Mouse (Mus musculus): ENCODE measurements around the gene Siae.

The Siae gene

DNA sequence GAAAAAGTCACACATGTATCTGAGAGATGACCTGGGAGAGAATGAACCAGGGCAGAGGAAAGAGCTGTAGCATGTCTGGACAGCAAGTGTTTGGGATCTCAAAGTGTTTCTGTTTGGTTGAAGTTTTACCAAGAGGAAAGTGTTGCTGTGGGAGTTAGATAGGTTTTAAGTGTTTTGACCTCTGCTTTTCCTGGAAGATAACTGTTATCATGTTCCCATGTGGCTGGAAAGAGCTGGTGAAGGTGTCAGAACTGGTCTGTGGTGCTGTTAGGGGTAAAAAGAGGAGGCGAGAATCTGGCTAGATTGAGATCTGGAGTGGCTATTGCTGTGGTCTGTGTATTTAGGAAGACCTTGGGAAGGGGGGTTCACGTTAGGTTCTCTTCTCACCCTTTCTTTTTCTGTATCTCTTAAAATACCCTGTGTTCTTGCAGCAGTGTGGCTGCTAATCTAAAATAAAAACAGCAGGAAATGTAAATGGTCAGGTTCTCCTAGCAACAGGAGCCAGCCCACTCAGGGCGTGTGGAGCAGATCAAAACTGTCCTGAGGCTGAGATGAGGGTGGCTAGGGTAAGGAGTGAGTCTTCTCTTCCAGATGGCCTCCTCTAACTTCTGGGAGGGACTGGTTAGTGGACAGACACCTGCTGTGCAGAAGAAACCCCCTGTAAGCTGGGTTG, 16.8 kb downstream of the Siae start:
- no peak for DNase-seq

DNA sequence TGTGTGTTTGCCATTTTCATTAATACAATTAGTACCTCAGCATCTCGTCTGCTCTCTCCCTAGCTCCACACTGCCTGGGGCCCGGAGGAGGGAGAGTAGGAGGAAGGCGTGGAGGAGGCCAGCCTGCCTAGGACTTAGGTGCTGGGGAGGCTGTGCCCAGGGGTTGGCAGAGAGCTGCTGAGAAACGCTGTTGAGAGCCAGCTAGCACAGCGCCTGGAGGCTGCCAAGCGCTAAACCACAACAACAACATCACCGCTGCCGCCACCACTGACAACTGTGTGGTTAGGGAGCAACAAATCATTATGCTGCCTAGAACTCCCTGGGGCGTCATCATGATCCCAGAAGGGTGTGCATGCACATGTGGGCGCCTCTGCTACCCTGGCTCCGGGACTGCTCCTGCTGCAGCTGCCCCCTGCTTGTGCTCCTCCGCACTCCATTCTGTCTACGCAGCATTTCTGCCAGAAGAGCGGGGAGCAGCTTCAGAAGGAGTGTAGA, 21.0 kb downstream of the Siae start:
- DNase-seq: peak; percentile 15

GRCm38 (mm10) chr9:37583594-37583993, 28.1 kb downstream of the Siae start:
- DNase-seq: no peak

DNA sequence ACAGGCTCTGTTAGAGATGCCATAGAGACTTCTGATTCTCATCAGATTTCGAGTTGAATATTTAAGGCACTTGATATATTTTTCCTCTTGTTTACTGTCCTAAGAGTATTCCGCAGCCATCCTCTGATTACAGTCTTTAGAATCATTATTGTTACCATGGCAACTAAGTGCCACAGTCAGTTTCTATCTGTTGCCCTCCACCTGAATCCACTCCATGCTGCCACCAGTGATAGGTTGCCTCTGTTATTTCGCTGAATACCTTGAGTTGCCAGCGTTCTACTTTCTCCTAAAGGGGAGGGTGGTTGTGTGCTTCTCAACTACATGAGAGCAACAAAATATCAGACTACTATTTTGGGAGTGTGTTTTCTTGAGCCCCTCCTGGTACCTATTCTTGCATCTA, 31.2 kb downstream of the Siae start:
- DNase-seq: no peak

DNA sequence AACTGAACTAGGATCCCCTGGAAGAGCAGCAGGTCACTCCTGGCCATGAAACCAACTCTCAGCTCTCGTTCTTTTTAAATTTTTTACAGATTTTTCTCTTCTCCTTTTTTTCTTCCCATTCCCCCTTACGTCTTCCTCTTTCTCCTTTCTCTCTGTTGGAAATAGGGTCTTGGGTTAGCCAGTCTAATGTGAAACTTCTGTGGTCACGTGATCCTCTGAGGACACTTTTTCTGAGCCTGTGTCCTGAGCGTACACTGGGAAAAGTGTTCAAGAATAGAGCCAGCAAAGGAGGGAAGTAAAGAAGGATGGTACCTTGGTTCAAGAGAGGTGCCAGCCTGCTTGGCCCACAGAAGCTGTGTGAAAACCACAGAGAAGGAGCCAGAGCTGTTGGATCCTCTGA, 34.9 kb downstream of the Siae start:
- no peak for DNase-seq

DNA sequence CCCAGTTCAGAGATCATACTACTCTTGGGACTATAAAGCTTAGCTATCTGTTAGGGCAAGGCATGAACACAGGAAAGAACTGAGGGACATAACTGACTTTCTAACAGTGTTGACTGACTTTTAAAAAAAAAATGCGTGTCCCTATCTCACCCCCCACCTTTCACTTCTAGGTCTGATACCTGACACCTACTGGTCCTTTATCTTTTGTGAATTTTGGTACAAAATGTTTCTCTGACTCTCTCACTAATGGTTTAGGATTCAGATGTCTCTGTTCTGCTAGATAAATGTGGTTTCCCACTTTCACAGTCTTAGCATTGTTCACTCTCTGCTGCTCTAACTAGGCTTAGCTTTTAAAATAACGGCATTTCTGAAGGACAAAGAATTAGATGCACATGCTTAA, 36.5 kb downstream of the Siae start:
- DNase-seq: no peak

GRCm38 (mm10) chr9:37592633-37593032, 37.1 kb downstream of the Siae start:
- no peak for DNase-seq

DNA sequence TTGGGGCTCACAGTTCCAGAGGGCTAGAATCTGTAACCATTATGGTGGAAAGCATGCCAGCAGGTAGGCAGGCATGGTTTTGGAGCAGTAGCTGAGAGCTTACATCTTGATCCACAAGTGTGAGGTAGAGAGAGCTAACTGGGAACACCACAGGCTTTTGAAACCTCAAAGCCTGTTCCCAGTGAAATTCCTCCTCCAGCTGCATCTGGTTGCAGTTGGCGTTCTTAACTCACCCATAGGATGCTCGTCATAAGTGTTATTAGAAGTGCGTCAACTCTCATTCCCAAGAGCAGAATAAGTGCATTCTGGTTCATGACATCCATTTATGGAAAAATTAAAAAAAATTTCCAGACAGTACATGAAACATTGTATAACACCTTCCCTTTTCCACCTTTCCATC, 38.2 kb downstream of the Siae start:
- no peak for DNase-seq

DNA sequence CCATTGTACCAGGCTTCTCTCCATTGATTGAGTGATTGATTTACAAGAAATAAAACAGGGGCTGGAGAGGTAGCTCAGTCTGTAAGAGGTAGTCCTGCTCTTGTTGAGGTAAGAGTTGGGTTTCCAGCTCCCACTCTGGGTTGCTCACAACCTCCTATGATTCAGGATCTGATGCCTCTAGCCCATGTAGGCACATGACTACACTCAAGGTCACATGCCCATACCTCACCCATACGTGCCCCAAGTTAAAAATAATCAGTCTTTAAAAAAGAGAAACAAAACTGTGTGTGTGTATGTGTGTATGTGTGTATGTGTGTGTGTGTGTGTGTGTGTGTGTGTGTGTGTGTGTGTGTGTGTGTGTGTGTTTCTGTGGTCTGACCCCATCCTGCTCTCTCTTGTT, 40.1 kb downstream of the Siae start:
- DNase-seq: no peak

DNA sequence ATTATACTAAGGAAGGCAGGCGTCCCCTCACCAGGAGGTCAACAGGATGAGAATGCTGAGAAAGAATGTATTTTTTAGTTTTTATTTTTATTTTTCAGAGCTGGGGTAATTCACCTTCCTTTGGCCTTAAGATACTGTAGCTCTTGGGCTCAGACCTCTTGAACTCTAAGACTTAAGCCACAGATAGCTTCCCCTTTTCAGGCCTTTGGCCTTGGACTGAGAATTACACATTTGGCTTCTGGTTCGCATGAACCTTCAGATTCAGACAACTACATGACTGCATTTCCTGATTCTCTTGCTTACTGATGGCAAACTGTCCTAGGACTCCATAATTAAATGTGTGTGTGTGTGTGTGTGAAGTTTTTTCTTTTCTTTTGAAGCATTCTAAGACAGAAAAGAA, 43.1 kb downstream of the Siae start:
- DNase-seq: no peak

DNA sequence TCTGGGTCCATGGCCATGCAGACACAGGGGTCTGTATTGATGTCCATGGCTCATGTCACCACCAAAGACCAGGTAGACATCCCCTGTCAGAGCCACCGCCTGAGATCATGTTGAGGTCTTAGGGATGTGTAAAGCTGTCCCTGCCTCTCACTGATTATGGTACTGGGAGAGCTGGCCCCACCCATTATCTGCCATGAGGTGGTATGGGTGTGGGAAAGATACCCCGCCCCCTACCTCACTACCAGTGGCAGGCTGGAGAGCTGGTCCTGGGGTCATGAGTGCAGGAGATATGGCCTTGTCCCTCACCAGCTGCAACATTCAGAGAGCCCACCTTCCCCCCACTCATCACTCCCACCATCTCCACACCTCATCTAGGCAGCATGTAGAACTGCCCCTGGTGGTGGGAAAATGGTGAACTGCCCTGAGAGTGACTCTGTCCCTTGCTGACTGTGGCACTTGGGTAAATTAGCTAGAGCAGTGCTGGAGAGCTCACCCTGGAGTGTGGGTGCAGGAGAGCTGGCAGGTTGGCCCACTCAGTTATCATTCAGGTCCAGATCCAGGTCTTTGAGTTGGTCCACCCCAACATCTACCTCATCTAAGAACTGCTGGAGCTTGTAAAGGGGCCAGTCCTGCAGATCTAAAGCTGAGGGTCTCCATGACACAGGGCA, 45.2 kb downstream of the Siae start:
- DNase-seq: no peak

GRCm38 (mm10) chr9:37605089-37605488, 49.6 kb downstream of the Siae start:
- DNase-seq: no peak

GRCm38 (mm10) chr9:37609558-37609957, 54.1 kb downstream of the Siae start:
- DNase-seq: no peak

DNA sequence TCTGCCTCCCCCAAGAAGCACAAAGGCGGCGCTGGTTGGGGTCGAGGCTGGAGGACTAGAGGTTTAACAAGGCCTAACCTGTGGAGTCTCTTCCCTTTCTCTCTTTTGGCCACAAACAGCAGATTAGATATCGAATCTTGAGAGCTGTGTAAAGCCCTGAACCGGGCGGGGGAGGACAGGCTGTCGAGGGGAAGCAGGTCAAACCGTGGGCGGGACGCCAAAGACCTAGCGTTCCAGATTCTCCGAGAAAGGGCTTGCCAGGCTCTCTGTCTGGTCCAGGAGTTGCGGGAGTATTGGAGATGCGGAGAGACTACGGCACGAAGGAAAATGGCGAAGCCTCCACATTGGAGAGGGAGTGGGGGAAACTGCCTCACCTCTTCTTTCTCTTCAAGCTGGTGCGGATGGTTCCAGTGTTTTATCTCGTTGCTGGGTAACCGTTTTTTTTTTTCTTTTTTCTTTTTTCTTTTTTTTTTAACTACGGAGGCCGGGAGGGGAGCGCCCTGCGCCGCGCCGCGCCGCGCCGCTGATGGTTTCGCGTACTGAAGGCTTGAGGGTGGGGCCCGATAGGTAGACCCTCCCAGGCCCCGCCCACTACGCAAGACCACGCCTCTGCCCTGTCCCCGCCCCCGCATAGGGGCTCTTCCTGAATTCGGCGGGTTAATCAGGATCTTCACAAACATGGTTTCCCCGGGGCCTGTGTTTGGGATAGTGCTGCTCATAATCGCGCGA, 57.8 kb downstream of the Siae start, which contains the start of gene Spa17:
Spa17 (minus strand) TSS at position 541 of the 729 bp plus-strand sequence.
- DNase-seq: peak; percentile 96

DNA sequence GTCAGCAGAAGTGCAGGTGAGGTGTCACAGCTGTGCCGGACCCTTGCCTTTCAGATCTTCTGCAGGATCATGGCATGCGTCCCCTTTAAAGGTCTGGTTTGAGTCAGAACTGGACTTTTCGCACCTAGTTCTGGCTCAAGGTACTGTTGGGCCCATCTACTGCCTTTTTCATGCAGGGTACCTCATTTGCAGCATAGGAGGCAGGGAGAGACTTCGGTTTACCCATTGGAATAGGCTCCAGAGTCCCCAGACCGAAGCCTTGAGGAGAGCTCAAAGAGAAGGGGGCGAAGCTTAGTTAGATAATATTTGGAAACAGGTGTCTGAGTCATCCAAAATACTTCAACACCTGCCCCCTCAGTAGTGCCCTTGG, 58.4 kb downstream of the Siae start:
- no peak for DNase-seq

GRCm38 (mm10) chr9:37614316-37614715, 58.8 kb downstream of the Siae start:
- no peak for DNase-seq

- no peak for DNase-seq
These were observed 59.7 kb downstream of the Siae start for GRCm38 (mm10) chr9:37615220-37615619.

DNA sequence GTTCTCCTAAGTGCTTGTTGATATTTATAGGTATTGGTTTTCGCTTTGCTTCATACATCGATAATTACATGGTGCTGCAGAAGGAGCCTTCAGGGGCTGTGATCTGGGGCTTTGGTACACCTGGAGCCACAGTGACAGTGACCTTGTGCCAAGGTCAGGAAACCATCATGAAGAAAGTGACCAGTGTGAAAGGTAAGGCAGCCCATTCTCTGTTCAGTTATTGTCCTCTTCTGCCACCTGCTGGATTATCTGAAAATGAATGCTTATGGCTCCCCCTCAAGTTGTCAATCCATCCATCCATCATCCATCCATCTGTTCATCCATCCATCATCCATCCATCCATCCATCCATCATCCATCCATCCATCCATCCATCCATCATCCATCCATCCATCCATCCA, 61.3 kb downstream of the Siae start:
- peak; percentile 38 for DNase-seq

DNA sequence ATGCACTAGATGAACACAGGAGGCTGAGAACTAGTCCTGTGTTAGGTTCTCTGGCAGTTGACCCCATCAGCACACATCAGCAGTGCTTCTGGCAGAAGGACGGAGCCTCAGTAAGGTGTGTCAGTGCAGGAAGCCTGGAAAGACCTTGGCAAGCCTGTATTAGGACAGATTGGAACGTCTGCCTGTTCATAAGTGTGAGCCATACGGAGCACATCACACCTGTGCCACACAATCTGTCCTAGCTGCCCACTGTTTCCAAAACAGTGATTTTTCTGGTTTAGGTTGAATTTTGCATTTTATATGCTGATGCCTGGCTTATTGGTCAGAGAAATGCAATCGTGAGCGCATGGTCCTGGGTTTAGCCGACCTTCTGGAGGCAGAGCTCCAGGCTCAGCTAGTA, 65.8 kb downstream of the Siae start:
- no peak for DNase-seq

DNA sequence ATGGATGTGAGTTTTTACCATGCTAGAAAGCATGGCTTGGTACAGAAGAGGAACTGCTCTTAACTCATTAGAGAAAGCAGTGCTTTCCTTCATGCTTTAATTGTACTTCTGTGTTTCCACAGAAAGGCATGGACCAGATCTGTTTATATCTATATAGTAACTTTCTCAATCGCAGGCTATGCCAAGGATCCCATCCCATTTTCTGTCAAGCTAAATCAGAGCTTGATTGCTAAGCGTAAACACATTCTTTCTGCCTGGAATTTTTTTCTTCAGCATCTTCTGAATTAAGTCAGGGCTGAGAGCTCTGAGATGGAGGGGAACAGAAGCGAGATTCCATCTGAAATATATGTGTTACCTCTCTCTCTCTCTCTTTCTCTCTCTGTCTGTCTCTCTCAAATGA, 68.5 kb downstream of the Siae start:
- no peak for DNase-seq

DNA sequence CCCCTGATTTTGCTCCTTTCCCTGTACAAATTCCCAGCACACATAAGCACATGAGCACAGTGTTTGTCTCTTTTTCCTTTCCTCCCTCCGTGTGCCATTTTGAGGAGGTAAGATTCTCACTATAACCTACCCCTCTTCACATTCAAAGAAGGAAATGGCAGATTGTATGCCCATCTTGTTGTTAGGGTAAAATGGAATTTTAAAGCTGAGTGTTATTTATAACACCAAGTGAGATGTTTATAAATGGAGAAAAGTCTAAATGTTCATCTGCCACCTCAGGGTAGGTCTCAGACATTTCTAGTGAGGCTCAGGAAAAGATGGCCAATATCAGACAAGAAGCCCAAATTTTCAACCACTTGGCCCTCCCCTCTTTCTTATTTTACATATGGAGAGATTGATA, 69.0 kb downstream of the Siae start:
- DNase-seq: no peak

GRCm38 (mm10) chr9:37625129-37625528, 69.6 kb downstream of the Siae start:
- DNase-seq: no peak

- DNase-seq: peak; percentile 24
These were observed 70.1 kb downstream of the Siae start for GRCm38 (mm10) chr9:37625641-37626040.

GRCm38 (mm10) chr9:37626103-37626567, 70.6 kb downstream of the Siae start:
- peak; percentile 30 for DNase-seq
